Mouse (Mus musculus): ENCODE measurements around the gene Pnck.

Gene Pnck

GRCm38 (mm10) chrX:73659575-73660283, at the start of gene Pnck:
Pnck (minus strand) TSS chrX:73660117.
- DNase-seq = peak; percentile 54

- no peak for DNase-seq
These were observed 40.6 kb upstream of the Pnck start for GRCm38 (mm10) chrX:73700472-73700871.

GRCm38 (mm10) chrX:73690917-73691629, 31.2 kb upstream of the Pnck start:
- peak; percentile 23 for DNase-seq

- DNase-seq = no peak
These were observed 25.7 kb upstream of the Pnck start for GRCm38 (mm10) chrX:73685629-73686028.

- no peak for DNase-seq
These were observed 25.1 kb upstream of the Pnck start for GRCm38 (mm10) chrX:73684978-73685377.

- no peak for DNase-seq
These were observed 24.2 kb upstream of the Pnck start for GRCm38 (mm10) chrX:73684156-73684555.

GRCm38 (mm10) chrX:73676668-73677067, 16.8 kb upstream of the Pnck start:
- DNase-seq = no peak

- no peak for DNase-seq
These were observed 15.3 kb upstream of the Pnck start for GRCm38 (mm10) chrX:73675231-73675630.

- peak; percentile 28 for DNase-seq
These were observed 14.2 kb upstream of the Pnck start for GRCm38 (mm10) chrX:73673968-73674661.

GRCm38 (mm10) chrX:73673619-73673967, 13.7 kb upstream of the Pnck start:
- DNase-seq = peak; percentile 10

- peak; percentile 79 for DNase-seq
These were observed 13.1 kb upstream of the Pnck start, which contains the start of gene Slc6a8 for GRCm38 (mm10) chrX:73672879-73673618. Slc6a8 (plus strand) TSS chrX:73673150.

- peak; percentile 69 for DNase-seq
These were observed 12.1 kb upstream of the Pnck start for GRCm38 (mm10) chrX:73672031-73672431.

GRCm38 (mm10) chrX:73663143-73663542, 3.2 kb upstream of the Pnck start:
- peak; percentile 13 for DNase-seq

GRCm38 (mm10) chrX:73660284-73660665, 358 bp upstream of the Pnck start:
- DNase-seq = no peak

GRCm38 (mm10) chrX:73658936-73659574, 862 bp downstream of the Pnck start:
- DNase-seq = no peak

- no peak for DNase-seq
These were observed 1.5 kb downstream of the Pnck start for GRCm38 (mm10) chrX:73658391-73658790.

GRCm38 (mm10) chrX:73655529-73655928, 4.4 kb downstream of the Pnck start:
- peak; percentile 48 for DNase-seq

GRCm38 (mm10) chrX:73654177-73654576, 5.7 kb downstream of the Pnck start:
- DNase-seq = peak; percentile 73

GRCm38 (mm10) chrX:73653392-73653791, 6.5 kb downstream of the Pnck start:
- no peak for DNase-seq

- DNase-seq = no peak
These were observed 9.0 kb downstream of the Pnck start for GRCm38 (mm10) chrX:73650869-73651268.

GRCm38 (mm10) chrX:73645121-73645520, 14.8 kb downstream of the Pnck start:
- DNase-seq = no peak

- DNase-seq = peak; percentile 52
These were observed 19.9 kb downstream of the Pnck start for GRCm38 (mm10) chrX:73639901-73640469.
